Mouse (Mus musculus) ES-E14 (cell line): ENCODE measurements at regions not wholly inside any gene's neighbourhood (a gene's known extent, or its start where the extent isn't known, plus 50 kb on each side); places are given as distances from the start of the nearest gene placed in this dataset.

Source experiments
- DNase-seq: peaks from one replicate; pipeline ENCODE4 v3.0.0-alpha.2; 2013; ENCODE audit warnings: low read depth, low spot score
- H3K27ac ChIP-seq: 2 replicates; pipeline ENCODE4 v1.5.1; 2012; ENCODE audit warnings: low read depth, mild to moderate bottlenecking, low read length, moderate library complexity, mixed read lengths; ENCODE audit not compliant: poor library complexity, insufficient read depth, severe bottlenecking
- H3K36me3 ChIP-seq: 2 replicates; pipeline ENCODE4 v1.6.1; 2012; ENCODE audit warnings: mild to moderate bottlenecking, low read length, moderate library complexity, mixed read lengths; ENCODE audit not compliant: control insufficient read depth, poor library complexity, insufficient read depth, severe bottlenecking
- H3K4me1 ChIP-seq, 2 experiments: fragments of 150-350 bp in 1 of 2; sonication (generic) in 1 of 2; 2 replicates each; pipeline ENCODE4 v1.6.1; 2012; ENCODE audit warnings: low read length in 2 of 2, mild to moderate bottlenecking in 1 of 2, mixed read lengths in 1 of 2; ENCODE audit not compliant: control insufficient read depth in 2 of 2, insufficient read depth in 2 of 2, poor library complexity in 1 of 2
- H3K4me3 ChIP-seq, 2 experiments: fragments of 150-350 bp in 1 of 2; sonication (generic) in 1 of 2; 2 replicates each; pipeline ENCODE4 v1.5.1; 2012; ENCODE audit warnings: low read length in 2 of 2, low read depth in 1 of 2, mild to moderate bottlenecking in 1 of 2, mixed read lengths in 1 of 2; ENCODE audit not compliant: insufficient read depth in 1 of 2, poor library complexity in 1 of 2, severe bottlenecking in 1 of 2
- H3K9ac ChIP-seq: 2 replicates; pipeline ENCODE4 v1.6.1; 2012; ENCODE audit warnings: low read depth, mild to moderate bottlenecking, low read length, mixed read lengths; ENCODE audit not compliant: poor library complexity, insufficient read depth, severe bottlenecking
- H3K9me3 ChIP-seq: fragments of 150-350 bp; sonication (generic); 2 replicates; pipeline ENCODE4 v1.6.1; 2012; ENCODE audit warnings: low read depth, mild to moderate bottlenecking, low read length; ENCODE audit not compliant: control insufficient read depth, insufficient read depth
- CHD2 ChIP-seq: IDR thresholded peaks from 2 replicates; pipeline ENCODE4 v1.6.1; 2014; ENCODE audit warnings: mild to moderate bottlenecking, low read depth, low read length, inconsistent platforms
- HCFC1 ChIP-seq: IDR thresholded peaks from 2 replicates; pipeline ENCODE4 v1.6.1; 2012; ENCODE audit warnings: low read length, inconsistent platforms, borderline replicate concordance; ENCODE audit not compliant: insufficient read depth
- MAFK ChIP-seq: IDR thresholded peaks from 2 replicates; pipeline ENCODE4 v1.6.1; 2014; ENCODE audit warnings: mild to moderate bottlenecking, low read depth, low read length, inconsistent platforms; ENCODE audit not compliant: insufficient read depth
- ZC3H11A ChIP-seq: IDR thresholded peaks from 2 replicates; pipeline ENCODE4 v1.6.1; 2012; ENCODE audit warnings: low read depth, mild to moderate bottlenecking, inconsistent platforms, low read length, borderline replicate concordance
- ZNF384 ChIP-seq: IDR thresholded peaks from 2 replicates; pipeline ENCODE4 v1.6.1; 2012; ENCODE audit warnings: low read depth, low read length, inconsistent platforms
- in situ Hi-C, 2 experiments: fragments of 600-800 bp; cut with MboI; formaldehyde crosslinking; loops; one replicate each; pipeline ENCODE4 v1.15.1; 2025; ENCODE audit warnings: low sequenced_read_pairs in 2 of 2, inconsistent platforms in 1 of 2; ENCODE audit not compliant: unreplicated experiment in 2 of 2

- Histone ChIP-seq H3K9me3 (no peaks in the 10 kb centered on the region), H3K9ac (no peak overlapping the region), H3K4me3 (no peak overlapping the region), H3K27ac (no peak overlapping the region), H3K36me3 (no peaks in the 10 kb centered on the region), H3K4me1 (no peaks in the 10 kb centered on the region)
- no peak for TF ChIP-seq CHD2
- no peak for TF ChIP-seq MAFK
- TF ChIP-seq HCFC1: no peak
- TF ChIP-seq ZC3H11A: no peak
- TF ChIP-seq ZNF384: no peak
- no peak for DNase-seq
- in situ Hi-C loops: no loop called here
Measured at GRCm38 (mm10) chr17:63690829-63691689, 171.8 kb upstream of the Fer start.

- TF ChIP-seq ZNF384 (no peak), MAFK (no peak), CHD2 (no peak), HCFC1 (no peak), ZC3H11A (no peak)
- in situ Hi-C loops: no loop called here
- H3K9me3 ChIP-seq: no peaks in the 10 kb centered on the region
- no peak overlapping the region for H3K9ac ChIP-seq
- H3K4me3 ChIP-seq: no peak overlapping the region
- H3K36me3 ChIP-seq: no peaks in the 10 kb centered on the region
- H3K4me1 ChIP-seq: no peaks in the 10 kb centered on the region
- DNase-seq: no peak
- no peak overlapping the region for H3K27ac ChIP-seq
Measured at GRCm38 (mm10) chr17:63691690-63691968, 171.2 kb upstream of the Fer start.

GRCm38 (mm10) chr17:63693274-63693673, 169.6 kb upstream of the Fer start:
- in situ Hi-C loops: no loop called here
- no peaks in the 10 kb centered on the region for H3K36me3 ChIP-seq
- no peak overlapping the region for H3K4me3 ChIP-seq
- DNase-seq: no peak
- no peak overlapping the region for H3K27ac ChIP-seq
- no peaks in the 10 kb centered on the region for H3K4me1 ChIP-seq
- H3K9me3 ChIP-seq: no peaks in the 10 kb centered on the region
- no peak overlapping the region for H3K9ac ChIP-seq
- no peak for TF ChIP-seq CHD2
- TF ChIP-seq HCFC1: no peak
- TF ChIP-seq MAFK: no peak
- no peak for TF ChIP-seq ZNF384
- no peak for TF ChIP-seq ZC3H11A

GRCm38 (mm10) chr17:63699537-63699936, 163.3 kb upstream of the Fer start:
- no peak for DNase-seq
- H3K4me3 ChIP-seq: no peak overlapping the region
- in situ Hi-C loops: no loop called here
- TF ChIP-seq CHD2 (no peak), ZC3H11A (no peak), MAFK (no peak), HCFC1 (no peak), ZNF384 (no peak)
- H3K36me3 ChIP-seq: no peaks in the 10 kb centered on the region
- H3K4me1 ChIP-seq: no peaks in the 10 kb centered on the region
- H3K9me3 ChIP-seq: no peaks in the 10 kb centered on the region
- no peak overlapping the region for H3K27ac ChIP-seq
- H3K9ac ChIP-seq: no peak overlapping the region
